Mouse (Mus musculus): Measurements from ENCODE around the gene Slc13a2.

Gene Slc13a2

GRCm38 (mm10) chr11:78385776-78386175, 36.2 kb downstream of the Slc13a2 start:
- no peak for DNase-seq

- DNase-seq: no peak
Measured at GRCm38 (mm10) chr11:78382701-78383100, 39.3 kb downstream of the Slc13a2 start.

DNA sequence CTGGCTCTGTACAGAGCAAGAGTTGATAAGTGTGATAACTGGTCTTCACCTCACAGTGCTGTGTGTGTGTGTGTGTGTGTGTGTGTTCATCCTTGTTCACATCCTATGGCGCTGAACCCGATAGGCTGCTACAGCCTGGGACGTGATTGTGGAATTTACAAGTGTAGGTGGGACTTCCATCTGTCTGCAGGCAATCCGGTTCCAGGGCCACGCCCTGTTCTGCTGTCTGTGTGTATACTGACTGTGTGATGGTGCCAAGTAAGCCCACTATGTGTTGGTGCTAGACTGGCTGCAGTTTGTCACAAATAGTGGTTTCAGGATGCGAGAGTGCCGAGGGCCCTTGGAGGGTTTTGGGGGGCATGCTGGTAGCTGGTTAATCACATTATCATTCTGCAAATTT, 39.7 kb downstream of the Slc13a2 start:
- DNase-seq: no peak

DNA sequence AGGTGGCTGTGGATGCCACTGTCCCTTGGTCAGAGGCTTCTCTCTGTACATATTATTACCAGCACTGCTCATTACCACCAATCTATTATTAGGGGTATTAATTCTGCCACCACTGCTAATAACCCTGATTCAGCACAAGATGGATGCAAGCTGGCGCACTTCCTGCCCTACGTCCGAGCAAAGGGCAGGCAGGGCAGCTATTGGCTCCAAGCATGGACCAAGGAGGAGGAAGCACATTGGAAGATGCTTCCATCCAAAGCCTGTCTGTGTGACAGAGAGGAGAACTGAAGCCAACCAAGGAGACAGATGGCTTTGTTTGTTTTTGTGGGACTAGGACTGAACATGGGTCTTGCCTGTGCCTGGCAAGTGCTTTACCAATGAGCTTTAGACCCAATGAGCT, 41.0 kb downstream of the Slc13a2 start:
- DNase-seq: no peak

- DNase-seq: no peak
Measured at GRCm38 (mm10) chr11:78380351-78380750, 41.7 kb downstream of the Slc13a2 start.

DNA sequence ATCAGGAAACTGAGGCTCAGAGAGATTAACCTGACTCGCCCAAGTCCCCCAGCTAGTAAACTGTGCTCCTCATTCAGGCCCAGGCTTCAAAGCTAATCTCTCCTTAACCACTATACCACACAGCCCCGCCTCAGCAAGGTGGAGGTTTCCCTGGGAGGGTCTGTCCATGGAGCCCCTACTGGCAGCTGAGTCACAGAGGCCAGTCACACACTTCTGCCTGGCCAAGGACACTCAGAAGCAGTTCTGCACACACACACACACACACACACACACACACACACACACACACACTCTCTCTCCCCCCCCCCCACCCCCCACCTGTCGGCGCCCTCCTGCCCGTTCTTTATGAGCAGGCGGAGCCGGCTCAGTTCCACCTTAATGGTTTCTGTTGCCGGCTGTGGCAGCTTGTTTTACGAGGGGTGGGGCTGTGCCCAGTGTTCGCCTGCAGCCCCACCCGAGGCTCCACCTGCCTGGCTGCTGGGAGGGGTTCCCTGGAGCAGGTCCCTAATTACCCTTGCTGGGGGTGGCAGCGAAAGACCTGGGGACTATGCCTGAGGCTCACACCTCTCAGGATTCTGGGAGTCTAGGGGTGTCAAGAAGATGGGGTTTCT, 44.4 kb downstream of the Slc13a2 start:
- DNase-seq: no peak

- no peak for DNase-seq
Measured at GRCm38 (mm10) chr11:78374147-78374546, 47.9 kb downstream of the Slc13a2 start.

DNA sequence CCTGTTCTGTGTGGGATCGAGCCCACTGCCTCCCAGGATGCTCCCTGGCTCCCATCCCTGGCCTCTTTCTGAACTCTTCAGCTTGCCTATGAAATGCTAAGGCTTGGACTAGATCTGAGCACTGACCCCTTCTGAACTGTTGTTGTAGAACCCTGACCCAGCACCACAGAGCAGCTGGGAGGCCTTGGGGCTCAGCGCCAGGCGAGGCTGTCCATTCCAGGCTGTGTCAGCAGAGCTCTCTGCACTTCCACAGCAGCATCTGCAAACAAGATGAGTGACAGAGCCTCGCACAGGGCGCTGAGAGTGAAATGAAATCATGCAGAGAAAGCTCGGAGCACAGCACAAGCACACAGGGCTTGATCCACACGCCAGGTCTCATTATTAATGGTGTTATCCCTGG, 49.4 kb downstream of the Slc13a2 start:
- no peak for DNase-seq

GRCm38 (mm10) chr11:78372166-78372565, 49.9 kb downstream of the Slc13a2 start:
- DNase-seq: no peak

DNA sequence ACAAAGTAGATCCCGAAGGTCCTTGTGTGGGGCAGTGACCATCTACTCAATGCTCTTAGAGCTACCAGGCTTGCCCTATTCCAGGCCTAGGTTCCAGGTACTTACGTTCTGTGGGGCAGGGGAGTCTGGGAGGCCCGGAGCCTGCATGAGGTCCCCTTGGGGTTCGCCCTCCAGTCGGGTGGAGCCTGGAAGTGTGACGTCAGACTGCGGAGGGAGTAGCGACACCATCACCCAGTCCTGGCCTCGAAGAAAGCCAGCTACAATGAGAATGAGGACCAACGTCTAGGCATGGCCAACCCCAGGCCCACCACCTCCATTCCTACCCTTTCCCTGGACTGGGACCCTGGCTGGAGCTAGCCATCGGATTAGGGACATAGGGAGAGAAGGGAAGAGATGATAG, 50.3 kb downstream of the Slc13a2 start:
- no peak for DNase-seq

- DNase-seq: no peak
Measured at GRCm38 (mm10) chr11:78370389-78370788, 51.6 kb downstream of the Slc13a2 start.

DNA sequence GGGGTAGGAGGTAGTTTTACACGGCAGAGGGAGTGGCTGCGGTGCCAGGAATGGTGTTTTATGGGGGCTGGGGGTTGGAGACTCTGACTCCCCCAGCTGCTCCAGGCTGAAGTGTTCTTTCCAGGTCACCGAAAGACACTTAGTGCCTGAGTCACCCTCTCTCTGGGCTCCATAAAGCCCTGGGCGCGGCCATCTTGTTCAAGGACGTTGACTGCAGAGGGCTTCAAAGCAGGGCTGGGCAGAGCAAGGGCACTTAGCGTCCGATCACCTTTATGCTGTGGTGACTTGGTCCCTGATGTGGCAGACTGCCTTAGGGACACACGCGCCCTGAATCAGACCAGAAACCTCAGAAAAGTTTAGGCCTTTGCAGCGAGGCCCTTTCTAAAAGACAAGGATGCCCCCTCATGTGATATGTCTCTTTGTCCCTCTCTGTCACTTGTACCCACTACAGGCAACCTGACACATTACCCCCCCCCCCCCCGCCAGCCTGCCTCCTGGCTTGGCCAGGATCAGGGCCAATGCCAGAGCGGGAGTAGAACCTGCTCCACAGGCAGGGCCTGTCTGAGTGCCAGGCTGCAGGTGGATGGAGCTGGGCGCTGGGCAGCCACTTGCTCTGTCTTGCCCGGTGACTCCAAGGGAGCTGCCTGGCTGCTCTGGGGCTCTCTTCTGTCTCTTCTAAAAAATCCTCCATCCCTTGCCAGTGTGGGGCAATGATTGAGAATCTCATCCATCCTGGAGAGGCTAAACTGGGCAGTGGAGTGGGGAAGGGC, 54.4 kb downstream of the Slc13a2 start:
- DNase-seq: no peak

DNA sequence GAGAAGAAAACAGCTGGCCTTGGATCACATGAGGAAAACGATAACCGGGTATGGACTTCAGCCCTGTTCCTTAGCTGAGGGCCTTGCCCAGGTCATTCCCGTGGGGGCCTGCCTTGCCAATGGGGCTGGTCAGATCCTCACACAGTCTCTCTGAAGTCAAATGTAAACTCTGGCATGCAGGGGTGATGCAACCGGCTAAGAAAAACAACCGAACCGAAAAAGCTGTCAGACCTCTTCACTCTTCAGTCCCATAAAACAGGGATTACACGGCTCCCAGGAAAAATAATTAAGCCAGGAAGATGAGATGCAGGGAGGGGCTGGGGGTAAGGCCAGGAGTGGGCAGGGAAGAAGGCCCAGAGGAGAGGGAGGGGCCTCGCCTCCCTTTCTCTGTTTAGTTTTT, 57.9 kb downstream of the Slc13a2 start:
- DNase-seq: no peak

GRCm38 (mm10) chr11:78363309-78364007, 58.6 kb downstream of the Slc13a2 start:
- DNase-seq: no peak

- no peak for DNase-seq
Measured at GRCm38 (mm10) chr11:78360789-78361131, 61.3 kb downstream of the Slc13a2 start.

DNA sequence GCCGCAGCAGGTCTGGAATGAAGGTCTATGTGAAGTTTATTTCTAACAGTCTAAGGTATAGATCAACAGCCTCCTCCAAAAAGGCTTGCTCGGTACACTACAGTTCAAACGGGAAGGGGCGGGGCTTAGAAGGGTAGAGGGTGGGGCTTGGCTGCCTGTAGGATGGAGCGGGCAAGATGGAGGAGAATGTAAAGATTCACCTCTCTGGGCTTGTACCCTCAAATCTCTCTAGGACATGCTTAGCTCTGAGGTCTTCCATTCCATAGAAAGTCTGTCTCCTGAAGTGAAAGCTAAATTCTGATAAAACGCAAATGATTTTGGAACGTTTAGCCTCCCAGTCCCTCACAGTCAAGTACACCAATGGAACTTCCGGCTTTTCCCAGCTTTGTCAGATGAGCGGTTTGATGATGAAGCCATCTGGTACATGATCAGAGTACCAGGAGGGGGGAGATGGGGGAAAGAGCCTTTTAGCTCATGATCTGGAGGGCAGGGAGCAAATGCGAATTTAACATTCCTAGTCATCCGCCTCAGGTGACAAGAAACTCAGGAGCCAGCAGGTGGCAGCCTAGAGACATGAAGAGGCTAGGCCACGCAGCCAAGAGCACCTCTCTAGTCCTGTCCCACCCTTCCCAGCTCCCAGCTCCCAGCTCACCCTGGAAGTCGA, 61.8 kb downstream of the Slc13a2 start:
- DNase-seq: peak; percentile 76

- peak; percentile 63 for DNase-seq
Measured at GRCm38 (mm10) chr11:78358330-78359007, 63.5 kb downstream of the Slc13a2 start.

GRCm38 (mm10) chr11:78355471-78356238, 66.4 kb downstream of the Slc13a2 start:
- DNase-seq: peak; percentile 60

GRCm38 (mm10) chr11:78354905-78355304, 67.1 kb downstream of the Slc13a2 start:
- no peak for DNase-seq

DNA sequence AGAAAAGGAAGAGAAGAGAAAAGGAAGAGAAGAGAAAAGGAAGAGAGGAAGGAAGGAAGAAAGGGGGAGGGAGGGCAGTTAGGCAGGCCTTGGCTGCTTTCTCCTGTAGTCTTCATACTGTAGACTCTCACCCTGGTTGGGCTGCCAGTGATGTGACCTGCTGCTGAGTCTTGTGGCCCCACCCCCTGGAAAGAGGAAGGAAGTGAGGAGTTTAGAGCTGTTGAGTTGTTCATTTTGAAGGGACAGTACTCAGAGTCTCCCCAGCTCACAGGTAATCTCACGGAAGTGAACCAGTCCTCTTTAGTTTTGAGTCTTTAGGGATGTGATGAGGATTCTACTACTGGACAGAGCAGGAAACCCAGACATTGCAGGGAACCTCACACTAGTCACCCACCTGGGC, 68.9 kb downstream of the Slc13a2 start:
- no peak for DNase-seq

DNA sequence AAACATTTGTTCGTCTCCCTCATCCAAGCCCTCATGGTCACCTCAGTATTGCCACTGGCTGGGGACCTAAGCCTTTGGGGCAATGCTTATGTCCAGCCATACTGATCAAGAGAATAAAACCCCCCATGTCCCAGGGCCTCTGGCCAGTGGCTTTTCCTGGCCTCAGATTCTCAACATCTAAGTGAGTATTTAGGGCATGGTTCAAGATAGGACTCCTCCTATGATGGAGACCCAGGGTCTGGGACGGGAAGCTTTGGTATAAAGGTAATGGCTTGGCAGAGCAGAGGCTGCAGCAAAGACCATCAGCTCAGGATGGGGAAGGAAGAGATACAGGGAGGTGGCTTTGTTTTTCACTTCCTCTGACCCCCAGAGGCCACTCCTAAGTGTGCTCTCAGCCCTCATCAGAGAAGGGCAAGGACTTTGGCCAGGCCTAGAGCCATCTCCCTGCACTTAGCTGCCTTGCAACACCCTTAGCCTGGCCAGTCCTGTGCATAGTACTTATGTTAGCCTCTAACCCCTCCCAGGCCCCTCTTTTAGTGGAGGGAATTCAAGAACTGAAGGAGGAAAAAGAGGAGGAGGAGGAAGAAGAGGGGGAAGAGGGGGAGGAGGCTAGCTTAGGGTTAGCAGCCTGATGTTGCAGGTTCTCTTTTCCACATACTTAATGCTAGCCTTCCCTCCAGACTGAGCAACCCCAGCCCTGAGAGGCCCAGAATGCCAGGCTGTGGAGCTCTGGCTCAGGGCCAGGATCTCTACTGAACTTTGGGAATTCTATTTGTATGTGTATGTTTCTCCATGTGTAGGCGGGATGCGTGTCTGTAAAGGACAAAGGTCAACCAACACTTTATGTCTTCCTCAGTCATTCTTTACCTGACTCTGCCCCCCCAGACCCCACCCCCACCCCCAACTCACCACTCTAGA, 72.3 kb downstream of the Slc13a2 start:
- DNase-seq: no peak
